Mouse (Mus musculus): Measurements from ENCODE around the gene Tbxa2r. TPM values are rescaled to one million over a fixed set of nuclear protein-coding genes. Genes with fewer than 3 reads are reported as not detected.
A peak's percentile ranks its signal among the peaks of the same experiment; 100 is the strongest.

Gene Tbxa2r
- total RNA-seq (2021) = 1 to 10 TPM; 1.1 to 2.1 TPM

DNA sequence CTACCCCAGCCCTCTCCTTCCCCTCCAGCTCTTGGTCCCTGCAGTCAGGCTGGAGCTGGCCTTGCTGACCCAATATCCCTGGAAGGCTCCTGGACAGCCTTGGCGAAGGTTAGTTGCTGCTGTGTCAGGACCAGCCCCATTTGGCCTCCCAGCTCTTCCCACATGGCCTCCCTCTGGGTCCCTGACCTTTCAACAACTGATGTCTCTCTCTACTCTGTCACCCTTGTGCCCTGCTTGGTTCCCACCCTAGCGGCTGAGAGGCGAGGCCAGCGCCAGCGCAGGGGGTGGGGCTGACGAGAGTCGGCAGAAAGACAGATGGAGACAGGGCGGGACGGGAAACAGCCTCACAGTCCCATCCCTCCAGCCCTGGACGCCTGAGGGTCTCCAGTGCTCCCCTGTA lies at the start of gene Tbxa2r:
TSS of gene Tbxa2r (plus strand) at position 346 of the 400 bp plus-strand sequence.
- peak in 1 of 2 experiments; percentile 81 for DNase-seq (ENCODE audit: extremely low spot score in 1 of 2, low spot score in 2 of 2)
- intact Hi-C loops (cut with DNase I) = no loop called here

DNA sequence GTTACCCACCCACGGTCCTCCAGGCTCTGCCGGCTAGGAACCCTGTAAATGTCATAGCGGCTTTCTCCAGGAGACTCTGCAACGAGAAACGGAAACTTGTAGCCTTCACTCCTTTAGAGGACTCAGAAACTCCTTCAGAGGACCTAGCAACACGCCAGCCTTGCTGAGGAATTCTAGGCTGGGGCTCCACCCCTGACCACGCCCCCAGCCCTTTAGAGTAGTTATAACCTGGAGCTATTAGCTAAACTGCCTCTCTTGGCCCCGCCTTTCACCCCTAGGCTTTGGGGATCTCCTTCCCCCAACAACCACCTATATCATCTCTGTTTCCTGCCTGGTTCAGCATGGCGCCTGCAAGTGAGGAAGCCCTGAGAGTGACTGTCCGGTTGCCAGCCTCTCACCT lies 49.0 kb upstream of the Tbxa2r start:
- intact Hi-C loops (cut with DNase I) = no loop called here
- DNase-seq (ENCODE audit: extremely low spot score in 1 of 2, low spot score in 2 of 2) = no peak

DNA sequence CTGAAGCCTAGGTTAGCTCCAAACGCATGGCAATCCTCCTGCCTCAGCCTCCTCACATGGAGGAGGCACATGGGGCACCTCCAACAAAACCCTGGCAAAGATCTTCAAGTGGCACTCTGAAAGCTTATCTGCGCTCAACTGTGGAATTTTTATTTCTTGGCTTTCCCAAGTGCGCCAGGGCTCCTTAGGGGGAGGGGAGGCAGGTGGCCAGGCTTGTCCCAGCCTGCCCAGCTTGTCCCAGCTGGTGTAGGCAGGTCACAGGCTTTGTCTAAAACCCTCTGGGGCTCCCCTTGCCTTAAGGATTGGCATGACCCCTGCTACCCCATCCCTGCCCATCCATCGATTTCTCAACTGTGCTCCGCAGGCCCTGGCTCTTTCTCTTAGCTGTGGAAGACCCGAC lies 44.3 kb upstream of the Tbxa2r start:
- intact Hi-C loops (cut with DNase I) = no loop called here
- DNase-seq (ENCODE audit: extremely low spot score in 1 of 2, low spot score in 2 of 2) = no peak

DNA sequence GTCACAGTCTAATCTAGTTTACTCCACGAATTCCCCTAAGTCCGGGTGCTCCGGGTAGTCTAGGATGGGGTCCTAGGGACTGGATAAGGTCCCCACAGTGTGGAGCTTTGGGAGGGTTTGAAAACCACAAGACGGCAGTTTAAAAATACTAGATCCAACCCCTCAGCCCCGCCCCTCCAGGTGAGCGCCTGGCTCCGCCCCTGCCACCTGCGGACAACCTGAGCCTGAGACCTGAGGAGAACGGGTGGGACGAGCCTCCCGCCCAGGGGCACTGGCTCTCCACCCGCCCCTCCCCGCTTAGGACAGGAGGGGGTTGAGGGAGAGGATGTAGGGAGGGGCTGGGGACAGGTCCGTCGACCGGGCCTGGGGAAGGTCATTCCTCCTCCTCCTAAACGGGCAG lies 43.8 kb upstream of the Tbxa2r start:
- no peak for DNase-seq (ENCODE audit: extremely low spot score in 1 of 2, low spot score in 2 of 2)

DNA sequence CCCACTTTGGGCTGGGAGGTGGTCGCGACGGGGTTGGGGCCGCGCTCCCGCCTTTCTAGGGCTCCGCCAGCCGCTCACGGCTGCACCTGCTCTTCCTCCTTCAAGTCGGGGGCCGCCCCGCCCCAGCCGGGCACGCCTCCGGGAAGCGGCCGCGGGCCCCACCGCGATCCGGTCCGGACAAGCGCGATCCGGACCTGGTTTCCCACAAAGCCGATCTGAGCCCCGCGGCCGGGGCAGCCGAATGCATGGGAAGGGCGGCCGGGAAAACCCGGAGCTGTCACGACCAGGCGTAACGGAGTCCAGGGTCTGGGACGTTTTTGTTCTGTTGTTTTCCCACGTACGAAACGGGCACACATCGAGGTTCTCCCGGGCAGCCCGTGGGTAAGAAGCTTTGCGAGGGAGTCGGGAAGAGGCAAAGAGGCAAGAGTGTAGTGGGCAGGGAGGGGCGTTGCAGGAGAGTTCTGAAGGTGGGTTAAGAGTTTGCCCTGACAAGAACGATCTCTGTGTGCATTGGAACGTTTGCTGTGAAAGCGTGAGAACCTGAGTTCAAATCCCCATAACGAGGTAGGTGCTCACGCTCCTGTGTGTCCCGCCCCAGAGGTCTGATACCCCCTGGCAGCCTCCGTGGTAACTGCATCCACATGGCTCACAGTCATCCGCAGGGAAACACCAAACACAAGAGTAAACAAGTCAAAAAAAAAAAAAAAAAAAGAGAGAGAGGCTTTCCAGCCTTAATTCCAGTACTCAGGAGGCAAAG lies 42.7 kb upstream of the Tbxa2r start:
- intact Hi-C loops (cut with DNase I) = loop anchor here (5.0 kb wide), 1 partner anchor 36 kb away; the partner anchor contains the start of gene Cactin

More for the DNA sequence above, 43.8 kb upstream of the Tbxa2r start:
- intact Hi-C loops (cut with DNase I) = loop anchor here (5.0 kb wide), 1 partner anchor 38 kb away; the partner anchor contains the start of gene Cactin

DNA sequence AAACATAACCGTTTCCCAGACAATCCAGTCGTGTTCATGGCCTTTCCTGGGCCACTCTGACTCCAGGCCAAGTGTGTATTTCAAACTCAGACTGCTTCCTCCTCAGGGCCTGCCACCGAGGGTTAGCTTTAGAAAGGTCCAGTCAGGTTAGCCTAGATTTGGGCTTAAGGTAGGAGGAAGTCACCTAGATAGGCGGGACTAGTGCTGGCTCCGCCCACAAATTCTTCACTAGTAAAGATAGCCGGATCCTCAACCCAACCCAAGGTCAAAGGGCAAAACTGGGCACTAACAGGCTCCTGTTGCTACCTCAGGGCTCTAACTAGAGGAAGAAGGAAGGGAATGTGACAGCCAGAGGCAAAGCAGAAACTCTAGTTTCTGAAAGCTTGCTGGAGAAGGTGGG lies 41.9 kb upstream of the Tbxa2r start:
- no peak for DNase-seq (ENCODE audit: extremely low spot score in 1 of 2, low spot score in 2 of 2)
- intact Hi-C loops (cut with DNase I) = loop anchor here (5.0 kb wide), 1 partner anchor 36 kb away; the partner anchor contains the start of gene Cactin

More for the DNA sequence above, 42.7 kb upstream of the Tbxa2r start:
- DNase-seq (ENCODE audit: extremely low spot score in 1 of 2, low spot score in 2 of 2) = peak; percentile 79 to 92

DNA sequence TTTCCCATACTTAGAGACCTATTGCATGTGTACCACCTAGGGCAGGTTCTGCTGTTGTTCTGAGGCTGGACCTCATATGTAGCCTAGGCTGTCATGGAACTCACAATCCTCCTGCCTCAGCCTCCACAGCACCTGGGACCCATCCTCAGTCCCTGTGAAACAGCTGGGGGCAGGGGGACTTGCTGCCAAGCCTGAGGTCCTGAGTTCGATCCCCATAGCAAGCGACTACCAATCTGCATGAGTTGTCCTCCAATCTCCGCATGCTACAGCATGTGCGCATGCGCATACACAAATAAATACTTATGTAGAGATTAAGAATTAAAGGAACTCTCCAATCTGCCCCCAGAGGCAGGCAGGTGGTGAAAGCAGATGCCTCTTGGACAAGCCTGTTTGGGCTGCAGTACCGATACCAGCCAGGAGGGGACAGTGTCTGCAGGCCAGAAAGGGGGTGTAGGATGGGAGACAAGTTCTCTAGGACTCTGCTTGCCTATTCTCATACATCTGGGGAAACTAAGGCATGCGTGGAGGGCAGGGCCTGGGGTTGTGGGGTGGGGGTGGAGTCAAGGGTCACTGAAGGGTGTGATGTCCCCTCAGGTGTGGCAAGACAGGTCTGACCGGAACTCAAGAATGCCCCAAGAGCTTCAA lies 40.9 kb upstream of the Tbxa2r start:
- peak in 1 of 2 experiments; percentile 72 for DNase-seq (ENCODE audit: extremely low spot score in 1 of 2, low spot score in 2 of 2)
- intact Hi-C loops (cut with DNase I) = loop anchor here (5.0 kb wide), 1 partner anchor 35 kb away; the partner anchor contains the start of gene Cactin

DNA sequence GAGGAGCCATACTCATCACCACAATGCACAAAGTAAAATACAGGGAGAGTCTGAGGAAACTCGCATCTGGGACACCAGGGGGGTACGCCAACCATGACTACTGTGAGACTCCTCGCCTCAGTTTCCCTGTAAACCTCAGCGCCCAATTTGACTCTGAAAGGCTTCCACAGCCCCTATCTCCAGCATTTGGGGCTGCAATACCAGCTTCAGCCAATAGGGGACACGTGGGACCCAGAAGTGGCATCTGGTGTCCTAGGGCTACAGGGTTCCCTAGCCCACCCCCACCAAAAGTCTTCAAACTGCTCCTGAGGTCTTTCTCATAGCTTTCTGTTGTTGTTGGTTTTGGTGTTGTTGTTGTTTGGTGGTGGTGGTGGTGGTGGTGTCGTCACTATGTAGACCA lies 39.9 kb upstream of the Tbxa2r start:
- no peak for DNase-seq (ENCODE audit: extremely low spot score in 1 of 2, low spot score in 2 of 2)
- intact Hi-C loops (cut with DNase I) = loop anchor here (5.0 kb wide), 1 partner anchor 34 kb away; the partner anchor contains the start of gene Cactin

DNA sequence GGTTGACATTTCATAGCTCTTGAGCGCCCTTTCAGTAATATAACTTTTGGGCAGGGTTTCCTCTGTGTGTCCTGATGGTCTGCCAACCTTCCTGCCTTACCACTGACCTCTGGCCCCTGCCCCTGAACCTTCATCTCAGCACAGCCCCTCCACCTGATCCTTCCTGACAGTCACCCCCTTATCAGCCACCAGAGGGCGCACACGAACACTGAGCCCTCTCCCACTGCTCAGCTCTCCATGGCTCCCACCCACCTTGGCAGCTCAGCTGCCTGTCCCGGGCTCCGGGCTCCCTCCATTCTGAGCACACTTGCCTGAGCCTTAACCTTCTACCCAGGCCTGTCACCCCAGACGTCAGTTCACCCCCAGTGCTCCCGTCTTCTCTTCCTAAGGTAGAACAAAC lies 39.3 kb upstream of the Tbxa2r start:
- DNase-seq (ENCODE audit: extremely low spot score in 1 of 2, low spot score in 2 of 2) = peak; percentile 60 to 78
- intact Hi-C loops (cut with DNase I) = loop anchor here (5.0 kb wide), 1 partner anchor 33 kb away; the partner anchor contains the start of gene Cactin

DNA sequence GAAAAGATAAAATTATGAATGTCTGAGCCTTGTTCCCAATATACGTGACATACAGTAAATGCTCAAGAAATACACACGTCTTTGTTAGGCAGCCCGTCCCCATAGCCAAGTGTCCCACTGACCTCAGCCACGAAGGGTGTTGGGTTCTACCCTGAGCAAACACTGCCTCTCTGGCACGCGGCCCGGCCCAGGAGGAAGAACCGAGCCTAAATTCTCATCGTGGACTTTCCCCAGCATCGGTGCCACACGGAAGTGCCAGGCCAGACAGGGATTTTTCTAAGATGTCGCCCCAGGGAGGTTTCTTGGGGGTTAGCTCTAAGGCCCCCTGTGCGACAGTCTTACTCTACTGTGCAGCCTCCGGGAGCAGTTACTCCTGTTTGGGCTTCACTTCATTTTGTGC lies 38.7 kb upstream of the Tbxa2r start:
- intact Hi-C loops (cut with DNase I) = loop anchor here (2.0 to 5.0 kb wide), 2 partner anchors 32 to 63 kb away; partner anchors contain the start of gene Cactin
- DNase-seq (ENCODE audit: extremely low spot score in 1 of 2, low spot score in 2 of 2) = no peak

DNA sequence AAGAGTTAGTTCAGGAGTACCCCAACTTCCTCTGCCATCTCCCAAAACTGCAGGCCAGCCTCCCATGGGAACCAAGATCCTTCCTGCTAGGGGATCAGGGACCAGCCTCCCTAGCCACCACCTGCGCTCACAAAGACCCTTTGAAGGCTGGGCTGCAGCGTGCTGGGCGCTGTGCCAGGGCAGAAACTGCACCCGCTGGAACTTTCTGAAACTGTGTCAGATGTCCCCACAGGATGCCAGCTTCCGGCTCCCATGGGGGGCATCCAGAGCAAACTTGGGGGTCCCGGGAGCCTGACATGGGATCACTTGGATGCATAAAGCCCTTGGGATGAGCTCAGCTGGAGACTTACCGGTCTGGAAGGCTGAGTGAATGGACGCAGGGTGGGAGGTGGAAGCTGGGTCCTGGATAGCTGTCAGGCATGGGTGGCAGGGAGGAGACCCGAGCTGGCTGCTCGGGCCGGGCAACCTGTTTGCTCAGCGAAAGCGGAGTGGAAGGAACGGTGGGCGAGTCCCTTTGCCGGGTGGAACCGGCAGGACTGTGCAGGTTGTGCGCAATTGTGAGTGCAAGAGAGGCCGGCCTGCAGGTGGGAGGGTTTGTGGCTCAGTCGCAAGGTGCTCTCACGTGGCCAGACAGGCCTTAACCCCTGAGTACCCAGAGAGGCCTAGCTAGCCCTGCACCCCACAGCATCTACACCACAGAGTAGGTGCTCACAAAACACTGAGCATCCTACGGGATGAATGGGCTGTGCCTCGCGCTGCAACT lies 37.7 kb upstream of the Tbxa2r start:
- intact Hi-C loops (cut with DNase I) = loop anchor here (2.0 kb wide), 1 partner anchor 62 kb away; no protein-coding TSS in a partner anchor

DNA sequence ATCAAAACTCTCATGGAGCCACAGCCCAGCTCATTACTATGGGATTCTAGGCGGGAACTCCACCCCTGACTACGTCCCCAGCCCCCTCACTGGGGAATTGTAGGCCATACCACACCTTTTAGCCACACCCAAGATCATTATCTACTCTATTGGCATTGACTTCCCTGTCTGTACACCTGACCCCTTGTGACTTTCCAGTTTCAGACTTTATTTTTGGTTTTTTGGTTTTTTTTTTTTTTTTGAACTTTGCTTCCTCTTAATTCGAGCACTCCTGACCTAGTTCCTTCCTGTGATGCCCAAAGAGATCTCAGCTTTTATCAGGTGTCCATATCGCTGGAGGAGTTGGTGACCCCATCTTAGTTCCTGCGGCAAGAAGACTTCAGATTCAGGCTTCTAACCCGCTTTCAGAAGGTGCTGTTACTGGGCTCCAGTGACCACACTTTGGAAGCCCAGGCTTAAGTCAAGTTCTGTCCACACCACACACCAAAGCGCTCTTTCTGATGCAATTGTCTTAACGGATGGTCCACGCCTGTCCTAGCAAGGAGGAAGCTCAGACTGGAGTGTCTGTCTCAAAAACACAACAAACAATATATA lies 36.9 kb upstream of the Tbxa2r start, which contains the start of gene Tjp3:
TSS of gene Tjp3 (minus strand) at position 71 of the 594 bp plus-strand sequence.
- no peak for DNase-seq (ENCODE audit: extremely low spot score in 1 of 2, low spot score in 2 of 2)
- intact Hi-C loops (cut with DNase I) = loop anchor here (2.0 kb wide), 1 partner anchor 61 kb away; no protein-coding TSS in a partner anchor

More for the DNA sequence above, 37.7 kb upstream of the Tbxa2r start:
- peak in 1 of 2 experiments; percentile 68 for DNase-seq (ENCODE audit: extremely low spot score in 1 of 2, low spot score in 2 of 2)

DNA sequence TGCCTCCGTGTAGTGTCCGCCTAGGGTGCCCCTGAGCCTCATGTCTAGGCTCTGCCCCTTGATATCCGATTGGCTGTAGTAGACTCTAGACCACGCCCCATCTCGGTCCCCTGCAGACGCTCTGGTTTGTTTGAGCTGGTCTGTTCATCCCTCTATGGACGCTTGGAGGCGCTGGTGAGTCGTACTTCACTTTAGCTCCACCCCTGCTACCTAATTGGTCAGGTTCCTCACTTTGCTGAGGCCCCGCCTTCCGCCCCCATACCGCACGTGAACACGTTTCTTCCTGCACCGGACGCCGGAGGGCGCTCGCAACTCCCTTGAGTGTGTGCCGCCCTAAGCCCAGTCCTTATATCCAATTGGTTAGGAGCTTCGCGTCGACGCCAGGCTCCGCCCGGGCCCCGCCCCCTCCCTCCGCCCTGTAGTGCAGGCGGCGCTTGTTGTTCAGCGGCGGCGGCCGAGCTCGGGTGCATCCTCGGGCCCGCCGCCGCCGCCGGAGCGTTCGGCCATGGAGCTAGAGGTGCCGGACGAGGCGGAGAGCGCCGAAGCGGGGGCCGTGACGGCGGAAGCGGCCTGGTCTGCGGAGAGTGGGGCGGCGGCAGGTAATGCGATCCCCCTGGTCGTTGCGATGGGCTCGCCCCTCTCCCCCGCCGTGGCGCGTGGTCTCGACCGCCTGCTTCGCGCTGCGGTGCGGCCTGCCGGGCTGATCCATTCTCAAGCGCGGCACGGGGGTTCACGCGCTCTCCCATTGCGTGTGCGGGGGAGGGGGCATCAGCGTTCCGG lies 35.8 kb upstream of the Tbxa2r start, which contains the start of gene Pip5k1c:
TSS of gene Pip5k1c (plus strand) at position 410 of the 780 bp plus-strand sequence.
- peak; percentile 99 for DNase-seq (ENCODE audit: extremely low spot score in 1 of 2, low spot score in 2 of 2)
- intact Hi-C loops (cut with DNase I) = no loop called here

DNA sequence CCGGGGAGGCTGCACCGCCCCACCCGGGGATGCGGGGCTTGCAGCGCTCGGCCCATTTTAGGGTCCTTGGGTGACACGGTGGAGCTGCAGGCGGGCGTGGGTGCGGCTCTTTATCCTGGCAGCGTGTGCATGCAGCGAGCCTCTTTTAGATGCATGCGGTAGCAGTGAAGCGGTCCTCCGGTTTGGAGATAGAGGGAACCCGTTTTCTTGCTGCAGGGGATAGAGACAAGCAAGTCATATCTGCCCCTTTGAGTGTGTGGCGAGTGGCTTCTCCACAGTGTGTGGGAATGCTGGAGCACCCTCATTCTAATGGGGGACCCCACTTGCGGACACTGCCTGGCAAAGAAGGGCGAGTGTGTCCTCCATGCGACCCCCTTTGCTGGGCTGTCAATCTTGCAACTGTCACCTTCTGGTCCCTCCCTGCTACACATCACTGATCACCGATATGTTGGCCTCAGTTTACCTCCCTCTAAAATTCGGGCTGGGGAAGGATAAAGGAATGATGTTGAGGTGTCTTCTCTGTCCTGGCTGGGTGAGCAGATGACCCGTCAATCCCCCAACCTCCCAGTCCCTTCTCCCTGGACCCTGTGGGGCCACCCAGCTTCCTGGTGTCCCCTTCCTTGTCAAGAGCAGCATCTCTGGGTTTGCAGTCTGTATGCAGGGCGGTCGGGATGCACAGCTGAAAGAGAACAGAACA lies 35.0 kb upstream of the Tbxa2r start:
- intact Hi-C loops (cut with DNase I) = no loop called here
- no peak for DNase-seq (ENCODE audit: extremely low spot score in 1 of 2, low spot score in 2 of 2)

DNA sequence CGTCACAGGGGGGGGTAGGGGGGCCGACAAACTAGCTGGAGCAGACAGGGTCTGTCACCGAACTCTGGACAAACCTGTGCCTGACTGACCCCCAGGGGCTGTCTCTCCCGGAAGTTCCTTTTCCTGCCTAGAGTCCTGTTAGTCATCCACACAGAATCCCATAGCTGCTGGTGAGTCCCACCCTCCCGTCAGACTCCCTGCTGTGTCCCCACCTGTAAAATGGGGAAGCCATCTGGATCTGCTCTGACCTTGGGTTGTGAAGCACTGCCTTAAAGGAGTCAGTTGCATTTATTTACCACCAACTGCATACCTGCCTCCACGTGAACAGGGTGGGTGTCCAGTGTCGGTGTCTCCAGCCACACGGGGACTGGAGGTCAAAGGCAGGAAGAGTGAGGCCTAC lies 34.1 kb upstream of the Tbxa2r start:
- peak in 1 of 2 experiments; percentile 49 for DNase-seq (ENCODE audit: extremely low spot score in 1 of 2, low spot score in 2 of 2)
- intact Hi-C loops (cut with DNase I) = no loop called here

DNA sequence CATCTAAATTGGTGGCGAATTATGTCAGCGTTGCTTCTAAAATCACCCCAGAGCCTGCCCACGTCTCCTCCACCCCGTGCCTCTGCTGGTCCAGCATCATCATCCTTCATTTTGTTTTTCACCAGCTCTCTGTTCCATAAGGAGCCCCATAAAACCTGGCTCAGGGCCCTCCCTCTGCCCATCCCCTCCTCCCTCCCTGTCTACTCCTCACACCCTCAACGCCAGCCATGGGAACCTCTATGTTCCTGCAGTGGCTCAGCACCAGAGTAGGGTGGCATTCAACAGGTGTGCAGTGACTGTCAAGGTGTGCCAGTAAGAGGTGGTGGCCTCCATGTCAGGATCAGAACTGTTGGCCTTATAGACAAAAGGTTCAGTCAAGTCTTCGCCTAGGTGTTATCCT lies 33.3 kb upstream of the Tbxa2r start:
- intact Hi-C loops (cut with DNase I) = no loop called here
- DNase-seq (ENCODE audit: extremely low spot score in 1 of 2, low spot score in 2 of 2) = peak in 1 of 2 experiments; percentile 55

DNA sequence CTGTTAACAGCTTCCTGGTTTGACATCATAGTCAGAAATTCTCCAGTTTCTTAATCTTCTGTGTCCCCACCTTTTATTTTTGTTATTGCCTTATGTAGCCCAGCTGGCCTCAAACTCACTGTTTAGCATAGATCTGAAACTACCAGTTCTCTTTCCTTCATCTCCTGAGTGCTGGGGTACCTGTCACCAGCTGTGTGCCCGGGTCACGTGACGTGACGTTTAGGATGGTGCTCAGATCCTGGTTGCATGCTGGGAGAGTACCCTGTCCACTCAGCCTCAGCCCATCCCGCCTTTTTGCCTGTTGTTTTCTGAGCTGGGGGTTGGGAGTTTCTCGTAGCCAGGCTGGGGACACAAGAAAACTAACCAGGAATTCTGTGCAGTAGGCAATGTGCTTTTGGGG lies 31.3 kb upstream of the Tbxa2r start:
- intact Hi-C loops (cut with DNase I) = no loop called here
- DNase-seq (ENCODE audit: extremely low spot score in 1 of 2, low spot score in 2 of 2) = no peak
